Mouse (Mus musculus): Measurements from ENCODE around the gene Speer4f2.
"Not testable (repeated sequence)": the region's sequence is repeated elsewhere in the genome, so short reads cannot be mapped to it uniquely, and the experiment has no call there.

DNA sequence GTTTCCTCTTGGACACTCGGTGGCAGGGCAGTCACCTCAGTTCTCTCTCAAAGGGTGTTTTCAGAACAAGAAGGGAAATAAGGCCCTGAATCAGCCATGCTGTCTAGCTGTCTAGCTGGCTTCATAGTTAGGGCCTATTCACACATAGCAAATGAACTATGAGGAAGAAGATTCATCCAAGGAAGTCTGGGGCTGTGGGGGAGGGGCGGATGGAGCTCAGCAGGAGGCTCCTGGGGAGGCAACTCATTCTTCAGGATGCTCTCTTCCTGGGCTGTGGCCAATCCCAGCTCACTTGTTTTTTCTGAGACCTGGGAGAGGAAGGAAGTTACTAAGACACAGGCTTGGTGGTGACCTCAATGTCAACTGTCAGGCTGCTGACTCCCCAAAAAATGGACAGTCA, 27.2 kb upstream of the Speer4f2 start:
- not testable (repeated sequence) for TF ChIP-seq TCF12 (IDR thresholded peaks at IDR 0.05; ENCODE audit: insufficient read depth, poor library complexity, severe bottlenecking); POLR2A (IDR thresholded peaks at IDR 0.05; ENCODE audit: insufficient read length, low read depth); MYOG (IDR thresholded peaks at IDR 0.05; ENCODE audit: control insufficient read depth in 1 of 3, insufficient read depth in 1 of 3, insufficient read length in 2 of 3, low read depth in 2 of 3); MAX (IDR thresholded peaks at IDR 0.05; ENCODE audit: low read depth)
